Mouse (Mus musculus): ENCODE measurements around the gene Sult2b1.
A peak's percentile ranks its signal among the peaks of the same experiment; 100 is the strongest.

Sult2b1 gene

GRCm38 (mm10) chr7:45800546-45801204 lies 16.2 kb upstream of the Sult2b1 start:
- no peak for DNase-seq (ENCODE audit: low spot score in 2 of 2)

- no peak for DNase-seq (ENCODE audit: low spot score in 2 of 2)
Observed at GRCm38 (mm10) chr7:45800001-45800400, 15.5 kb upstream of the Sult2b1 start.

DNA sequence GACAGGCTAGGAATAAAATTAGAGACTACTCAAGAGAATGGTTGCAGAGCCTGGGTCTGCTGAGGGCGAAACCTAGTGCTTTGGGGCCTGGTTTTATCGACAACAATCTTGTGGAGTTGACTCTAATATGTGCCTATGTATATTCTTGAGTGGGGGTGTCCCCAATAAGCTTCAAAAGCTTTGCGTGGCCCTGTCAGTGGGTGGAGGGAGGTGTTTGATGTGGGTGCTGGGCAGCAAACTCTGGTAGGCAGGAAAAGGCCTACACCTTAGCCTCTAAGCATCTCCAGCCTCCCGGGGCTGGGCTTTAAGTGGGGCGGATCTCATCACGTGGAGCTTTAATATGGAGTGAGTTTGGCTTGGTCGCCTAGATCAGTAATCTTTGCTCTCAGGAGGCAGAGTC lies 14.5 kb upstream of the Sult2b1 start:
- no peak for DNase-seq (ENCODE audit: low spot score in 2 of 2)

- DNase-seq (ENCODE audit: low spot score in 2 of 2), result no peak
Observed at GRCm38 (mm10) chr7:45798511-45798836, 14.0 kb upstream of the Sult2b1 start.

GRCm38 (mm10) chr7:45797661-45798510 lies 13.4 kb upstream of the Sult2b1 start:
- no peak for DNase-seq (ENCODE audit: low spot score in 2 of 2)

DNA sequence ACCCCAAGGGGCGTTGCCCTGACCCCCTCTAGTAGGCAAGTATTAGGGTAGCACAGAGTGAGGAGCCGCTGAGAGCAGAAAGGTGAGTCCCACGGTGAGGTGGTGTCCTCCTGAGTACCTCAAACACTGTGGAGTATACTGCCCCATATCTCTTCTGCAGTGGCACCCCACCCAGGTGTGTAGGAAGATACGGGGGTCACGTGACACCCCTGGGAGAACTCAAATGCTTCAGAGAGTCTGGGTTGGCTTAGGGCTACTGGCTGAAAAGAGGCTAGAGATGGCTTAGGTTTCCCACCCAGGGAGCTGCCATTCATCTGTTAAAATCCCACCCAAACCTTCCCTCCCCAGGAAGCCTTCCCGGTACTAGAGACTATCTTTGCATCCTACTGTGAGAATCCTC lies 12.5 kb upstream of the Sult2b1 start:
- DNase-seq (ENCODE audit: low spot score in 2 of 2), result no peak

DNA sequence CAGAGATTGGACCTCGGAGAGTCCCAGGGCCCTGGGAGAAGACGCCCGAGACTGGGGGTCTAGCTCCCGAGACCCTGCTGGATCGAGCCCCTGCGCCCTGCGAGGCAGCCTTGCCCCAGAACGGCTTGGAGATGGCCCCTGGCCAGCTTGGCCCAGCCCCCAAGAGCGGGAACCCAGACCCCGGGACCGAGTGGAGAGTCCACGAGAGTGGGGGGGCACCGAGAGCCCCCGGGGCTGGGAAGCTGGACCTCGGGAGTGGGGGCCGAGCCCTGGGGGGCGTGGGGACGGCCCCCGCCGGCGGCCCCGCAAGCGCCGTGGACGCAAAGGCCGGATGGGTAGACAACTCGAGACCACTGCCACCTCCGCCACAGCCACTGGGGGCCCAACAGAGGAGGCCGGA lies 10.5 kb upstream of the Sult2b1 start:
- DNase-seq (ENCODE audit: low spot score in 2 of 2), result peak in 1 of 2 experiments; percentile 10

DNA sequence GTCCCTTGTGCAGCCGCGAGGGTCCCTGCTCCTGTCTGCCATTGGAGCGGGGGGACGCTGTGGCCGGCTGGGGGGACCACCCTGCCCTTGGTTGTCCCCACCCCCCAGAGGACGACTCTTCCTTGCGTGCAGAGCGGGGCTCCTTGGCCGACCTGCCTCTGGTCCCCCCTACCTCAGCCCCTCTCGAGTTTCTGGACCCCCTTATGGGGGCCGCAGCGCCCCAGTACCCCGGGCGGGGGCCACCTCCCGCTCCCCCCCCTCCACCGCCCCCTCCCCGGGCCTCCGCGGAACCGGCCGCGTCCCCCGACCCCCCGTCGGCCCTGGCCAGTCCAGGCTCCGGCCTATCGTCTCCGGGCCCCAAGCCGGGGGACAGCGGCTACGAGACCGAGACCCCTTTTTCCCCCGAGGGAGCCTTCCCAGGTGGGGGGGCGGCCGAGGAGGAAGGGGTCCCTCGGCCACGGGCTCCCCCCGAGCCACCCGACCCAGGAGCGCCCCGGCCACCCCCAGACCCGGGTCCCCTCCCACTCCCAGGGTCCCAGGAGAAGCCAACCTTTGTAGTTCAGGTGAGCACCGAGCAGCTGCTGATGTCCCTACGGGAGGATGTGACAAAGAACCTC lies 9.6 kb upstream of the Sult2b1 start:
- no peak for DNase-seq (ENCODE audit: low spot score in 2 of 2)

- DNase-seq (ENCODE audit: low spot score in 2 of 2), result no peak
Observed at GRCm38 (mm10) chr7:45793240-45793639, 8.8 kb upstream of the Sult2b1 start.

DNA sequence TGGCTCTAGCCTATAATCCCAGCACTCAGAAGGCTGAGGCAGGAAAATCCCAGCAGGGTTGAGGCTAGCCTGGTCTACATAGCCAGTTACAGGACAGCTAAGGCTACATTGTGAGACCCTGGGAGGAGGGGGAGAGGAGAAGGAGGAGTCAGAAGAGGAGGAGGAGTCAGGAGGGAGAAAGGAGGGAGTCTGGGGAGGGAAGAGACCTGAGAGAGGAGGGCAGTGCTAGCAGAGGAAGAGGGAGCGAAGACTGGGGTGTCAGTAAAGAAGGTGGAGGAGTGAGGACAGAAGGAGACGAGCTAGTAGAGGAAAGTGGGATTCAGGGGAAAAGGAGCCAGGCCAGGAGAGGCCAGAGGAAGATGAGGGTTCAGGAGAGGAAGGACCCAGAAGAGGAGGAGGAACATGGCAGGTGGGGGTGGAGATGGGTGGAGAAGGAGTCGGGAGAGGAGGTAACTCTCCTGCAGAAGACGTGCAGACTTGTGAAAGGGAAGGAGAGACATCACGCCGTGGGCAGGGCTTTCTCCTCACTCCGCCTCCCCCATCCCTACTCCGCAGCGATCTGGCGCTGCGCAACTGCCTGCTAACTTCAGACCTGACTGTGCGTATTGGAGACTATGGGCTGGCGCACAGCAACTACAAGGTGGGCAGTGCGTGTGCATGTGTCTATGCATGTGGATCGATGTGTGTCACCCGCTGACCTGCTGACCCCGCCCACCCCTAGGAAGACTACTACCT lies 7.5 kb upstream of the Sult2b1 start:
- peak in 1 of 2 experiments; percentile 14 for DNase-seq (ENCODE audit: low spot score in 2 of 2)

- DNase-seq (ENCODE audit: low spot score in 2 of 2), result no peak
Observed at GRCm38 (mm10) chr7:45790721-45791120, 6.3 kb upstream of the Sult2b1 start.

GRCm38 (mm10) chr7:45787642-45788041 lies 3.2 kb upstream of the Sult2b1 start:
- DNase-seq (ENCODE audit: low spot score in 2 of 2), result peak in 1 of 2 experiments; percentile 18

DNA sequence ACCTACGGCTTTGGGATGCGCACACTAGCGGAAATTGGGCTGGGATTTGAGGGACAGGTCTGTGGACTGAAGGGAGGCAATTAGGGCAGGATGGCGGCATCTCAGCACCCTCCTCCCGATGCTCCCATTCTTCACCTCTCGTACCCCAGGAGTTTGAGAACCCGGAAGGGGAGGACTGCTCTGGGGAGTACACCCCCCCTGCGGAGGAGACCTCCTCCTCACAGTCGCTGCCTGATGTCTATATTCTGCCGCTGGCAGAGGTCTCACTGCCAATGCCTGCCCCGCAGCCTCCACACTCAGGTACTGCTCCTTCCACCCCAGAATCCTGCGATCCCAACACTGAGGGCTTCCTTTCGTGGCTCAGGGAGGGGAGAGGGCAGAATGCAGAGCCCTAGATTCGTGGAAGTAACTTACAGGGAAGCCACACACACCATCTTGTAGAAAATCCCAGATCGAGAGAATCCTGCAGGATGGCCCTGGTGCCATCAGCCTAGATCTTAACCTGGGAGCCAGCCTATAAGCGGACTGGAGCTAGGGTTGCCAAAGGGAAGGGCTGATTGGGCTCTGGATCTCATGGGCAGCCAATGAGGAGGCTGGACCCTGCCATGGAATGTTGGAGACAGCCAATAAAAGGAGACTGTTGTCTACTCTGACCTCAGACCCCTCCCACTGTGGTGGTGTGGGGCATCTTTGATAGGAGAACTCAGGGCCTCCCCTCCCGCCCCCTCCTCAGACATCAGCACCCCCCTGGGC lies 2.4 kb upstream of the Sult2b1 start:
- DNase-seq (ENCODE audit: low spot score in 2 of 2), result peak in 1 of 2 experiments; percentile 61

DNA sequence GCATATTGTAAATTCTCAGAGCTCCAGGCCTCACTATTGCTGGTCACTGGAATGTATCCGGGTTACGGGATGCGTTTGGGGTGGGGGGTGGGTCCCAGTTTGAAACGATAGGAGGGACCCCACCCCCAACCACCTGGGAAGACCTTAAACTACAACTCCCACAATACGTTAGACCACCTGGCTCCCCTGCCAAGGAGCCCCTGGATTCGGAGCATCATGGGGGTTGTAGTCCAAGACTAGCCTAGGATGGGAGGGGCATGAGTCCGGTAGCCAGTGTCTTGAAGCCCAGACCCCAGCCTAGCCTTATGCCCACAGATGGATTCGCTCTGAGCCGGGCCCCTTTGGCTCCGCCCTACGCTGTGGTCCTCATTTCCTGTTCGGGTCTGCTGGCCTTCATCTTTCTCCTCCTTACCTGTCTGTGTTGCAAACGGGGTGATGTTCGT lies 1.7 kb upstream of the Sult2b1 start:
- DNase-seq (ENCODE audit: low spot score in 2 of 2), result peak in 1 of 2 experiments; percentile 41

DNA sequence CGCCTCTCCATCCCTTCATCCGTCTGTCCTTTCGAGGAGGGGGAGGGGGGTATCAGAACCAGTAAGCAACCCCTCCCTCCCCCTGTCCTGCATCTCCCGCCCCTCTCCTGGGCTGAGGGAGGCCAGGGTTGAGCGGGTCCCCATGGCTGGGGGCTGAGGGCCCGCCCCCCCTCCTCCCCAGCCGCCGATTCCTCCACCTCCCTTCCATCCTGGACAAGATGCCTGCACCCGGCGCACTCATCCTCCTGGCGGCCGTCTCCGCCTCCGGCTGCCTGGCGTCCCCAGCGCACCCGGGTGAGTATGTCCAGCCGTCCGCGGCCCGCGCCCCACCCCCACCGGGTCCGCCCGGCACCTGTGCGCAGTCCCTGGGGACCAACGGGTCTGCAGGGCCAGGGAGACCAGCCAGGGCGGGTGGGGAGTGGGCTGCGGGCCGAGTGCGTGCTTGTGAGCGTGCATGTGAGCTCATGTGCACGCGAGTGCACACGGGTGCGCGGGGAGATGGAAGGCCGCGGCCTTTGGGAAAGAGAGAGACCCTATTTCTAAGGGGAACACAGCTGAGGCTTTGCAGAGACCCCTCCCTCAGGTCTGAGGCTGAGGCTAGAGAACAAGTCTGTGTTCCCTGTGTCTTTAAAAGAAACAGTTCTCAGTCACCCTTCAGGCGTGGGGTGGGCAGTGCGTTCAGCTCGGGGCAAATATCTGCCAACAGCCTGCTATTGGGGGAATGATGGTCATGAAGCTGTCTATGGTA lies 1.1 kb upstream of the Sult2b1 start:
- peak in 1 of 2 experiments; percentile 60 for DNase-seq (ENCODE audit: low spot score in 2 of 2)

DNA sequence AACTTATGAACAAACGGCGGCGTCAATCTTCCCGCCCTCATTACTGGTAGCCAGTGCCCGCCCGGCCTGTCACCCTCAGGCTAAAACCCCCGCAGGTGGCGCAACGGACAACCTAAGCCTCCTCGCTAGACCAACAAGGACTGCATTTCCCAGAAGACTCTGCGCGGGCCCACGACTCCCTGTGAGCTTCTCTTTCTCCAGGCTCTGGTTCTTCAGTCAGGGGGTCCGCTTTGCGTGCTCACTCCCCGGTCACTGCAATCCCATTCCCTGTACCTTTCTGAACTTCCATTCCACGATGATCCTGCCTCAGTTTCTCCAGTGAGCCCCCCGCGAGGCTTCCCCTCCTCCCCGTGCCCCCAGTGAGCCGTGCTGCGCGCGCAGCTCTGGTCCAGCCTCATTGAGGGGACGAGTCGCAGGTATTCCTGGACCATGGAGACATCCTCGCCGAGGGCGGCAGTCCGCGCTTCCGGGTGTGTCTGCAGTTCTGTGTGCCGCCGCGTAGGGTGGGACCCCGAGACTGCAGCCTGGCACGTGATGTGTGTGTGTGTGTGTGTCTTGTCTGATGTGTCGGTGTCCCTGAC lies 868 bp downstream of the Sult2b1 start, which contains the start of gene Lmtk3:
Gene Lmtk3, plus strand, starts transcription at position 228 of the 581 bp plus-strand sequence.
- peak; percentile 67 to 71 for DNase-seq (ENCODE audit: low spot score in 2 of 2)

DNA sequence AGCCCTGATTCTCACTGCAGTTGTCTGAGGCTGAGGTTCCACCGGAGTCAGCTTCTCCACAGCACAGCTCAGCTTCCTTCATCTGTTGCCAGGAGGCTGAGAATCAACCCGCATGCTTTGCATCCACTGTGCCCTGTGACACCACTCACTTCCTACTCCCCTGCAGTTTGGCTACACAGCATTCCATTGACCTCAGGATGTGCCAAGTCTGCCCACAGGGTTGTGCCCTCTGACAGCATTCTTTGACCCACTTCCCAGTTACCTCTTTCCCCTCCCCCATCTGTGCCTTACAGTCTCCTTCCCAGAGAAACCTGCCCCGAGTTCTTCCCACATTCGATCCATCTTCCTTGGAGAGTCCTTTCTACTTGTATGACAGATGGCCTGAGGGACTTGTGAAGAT lies 2.2 kb downstream of the Sult2b1 start:
- DNase-seq (ENCODE audit: low spot score in 2 of 2), result no peak

DNA sequence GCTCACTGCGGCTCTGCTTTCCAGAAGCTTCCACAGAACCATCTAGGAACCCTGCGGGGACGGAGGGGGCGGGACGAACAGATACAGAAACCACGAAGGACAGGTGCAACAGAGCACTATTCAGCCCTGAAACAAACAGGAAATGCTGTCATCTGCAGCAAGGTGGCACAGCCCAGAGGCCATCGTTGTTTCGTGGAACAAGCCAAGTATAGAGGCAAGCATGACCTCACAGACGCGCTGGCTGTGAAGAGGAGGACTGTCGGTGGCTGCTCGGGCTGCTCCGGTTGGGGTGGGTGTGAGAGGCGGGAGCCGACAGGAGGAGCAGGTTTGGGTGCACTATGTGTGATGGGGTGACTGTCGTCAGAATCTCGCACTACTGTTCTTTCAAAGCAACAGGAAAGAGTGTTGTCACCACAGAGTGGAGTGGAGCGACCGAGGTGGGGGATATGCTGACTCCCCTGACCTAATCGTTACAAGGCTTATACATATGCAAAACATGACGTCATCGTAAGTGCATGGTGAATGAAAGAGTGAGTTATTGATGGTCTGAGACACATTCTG lies 5.3 kb downstream of the Sult2b1 start:
- no peak for DNase-seq (ENCODE audit: low spot score in 2 of 2)

DNA sequence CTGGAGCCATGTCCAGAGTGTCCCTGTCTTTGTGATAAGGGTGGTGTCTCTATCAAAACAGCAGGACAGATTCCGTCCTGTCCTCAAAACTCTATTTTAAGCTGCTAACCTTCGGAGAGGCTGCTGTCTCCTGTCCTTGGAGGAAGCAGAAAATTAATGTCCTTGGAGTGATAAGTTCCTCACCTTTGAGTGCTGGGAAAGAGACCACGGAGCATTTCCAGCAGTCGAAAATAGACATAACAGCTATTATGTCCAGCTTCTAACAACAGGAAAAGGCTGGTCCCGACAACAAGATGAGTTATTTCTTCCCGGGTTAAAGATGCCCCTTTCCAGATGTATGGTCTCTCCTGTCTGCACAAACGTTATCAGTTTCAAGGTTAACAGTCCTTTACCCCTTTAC lies 9.2 kb downstream of the Sult2b1 start:
- DNase-seq (ENCODE audit: low spot score in 2 of 2), result no peak

DNA sequence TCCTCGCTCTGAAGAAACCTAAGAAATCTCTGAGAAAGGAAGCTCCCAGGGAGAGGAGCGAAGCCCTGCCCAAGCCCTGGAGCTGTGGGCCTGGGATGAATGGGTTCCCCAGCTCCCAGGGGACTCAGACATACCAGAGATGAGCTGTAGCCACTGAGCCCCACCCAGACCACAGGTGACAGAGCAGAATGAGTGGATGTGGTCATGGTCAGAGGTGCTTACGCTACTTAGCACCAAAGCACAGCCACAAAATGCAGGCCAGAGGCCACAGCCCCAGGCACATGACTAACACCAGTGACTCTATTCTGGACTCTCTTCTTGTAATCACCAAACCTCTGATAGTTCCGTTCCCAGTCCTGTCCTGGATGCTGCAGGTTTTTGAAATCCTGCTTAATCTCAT lies 13.4 kb downstream of the Sult2b1 start:
- DNase-seq (ENCODE audit: low spot score in 2 of 2), result no peak
